Mouse (Mus musculus) bone marrow macrophage, adult 2 months (primary cell): Measurements from ENCODE around the gene Agap1.

Experiments
- CTCF ChIP-seq: IDR thresholded peaks from 2 replicates; pipeline ENCODE4 v1.5.1; 2012; ENCODE audit warnings: low read depth, mild to moderate bottlenecking, low read length, moderate library complexity
- POLR2A ChIP-seq: IDR thresholded peaks from 2 replicates; pipeline ENCODE4 v1.6.1; 2012; ENCODE audit warnings: mild to moderate bottlenecking, low read depth, low read length, borderline replicate concordance

DNA sequence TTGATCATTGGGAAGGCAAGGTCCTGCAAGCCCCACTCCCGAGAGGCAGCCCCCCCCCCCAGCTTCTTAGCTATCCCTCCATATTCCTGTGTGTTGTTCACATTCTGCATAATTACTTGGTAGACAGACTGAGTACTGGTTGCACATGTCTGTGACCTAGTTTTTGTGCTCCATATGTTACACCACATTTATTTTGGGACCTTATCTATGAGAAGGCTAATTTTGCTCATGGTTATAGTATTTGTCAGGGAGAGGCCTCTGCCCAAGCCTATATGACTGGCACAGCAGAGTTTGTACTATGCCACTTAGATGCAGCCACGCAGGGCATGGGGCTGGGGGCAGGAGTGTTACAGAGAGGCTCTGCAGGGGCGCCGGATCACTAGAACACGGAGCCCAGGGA, 144.3 kb downstream of the Agap1 start:
- TF ChIP-seq POLR2A (no peak), CTCF (no peak)
